Mouse (Mus musculus) CD4-positive, CD25-positive, alpha-beta regulatory T cell, adult 2 months (primary cell): ENCODE data around the gene Lrch4.

Experiments used
- DNase-seq: peaks from one replicate; pipeline ENCODE4 v3.0.0-alpha.2; 2012; ENCODE audit warnings: low read depth, low spot score

The Lrch4 gene

GRCm38 (mm10) chr5:137628498-137629305 lies at the start of gene Lrch4, which contains the start of the genes Fbxo24 and Gm20605:
TSS of gene Lrch4 (plus strand) at chr5:137629121.
TSS of gene Fbxo24 (minus strand) at chr5:137629002.
TSS of gene Gm20605 (plus strand) at chr5:137629175.
- peak; percentile 100 for DNase-seq

GRCm38 (mm10) chr5:137580246-137580645 lies 48.7 kb upstream of the Lrch4 start:
- DNase-seq = no peak

- DNase-seq = no peak
Observed at GRCm38 (mm10) chr5:137582702-137583101, 46.2 kb upstream of the Lrch4 start.

- peak; percentile 44 for DNase-seq
Observed at GRCm38 (mm10) chr5:137583670-137584169, 45.2 kb upstream of the Lrch4 start.

GRCm38 (mm10) chr5:137584976-137585375 lies 43.9 kb upstream of the Lrch4 start:
- peak; percentile 83 for DNase-seq

- DNase-seq = no peak
Observed at GRCm38 (mm10) chr5:137590507-137590906, 38.4 kb upstream of the Lrch4 start.

GRCm38 (mm10) chr5:137595921-137596320 lies 33.0 kb upstream of the Lrch4 start:
- no peak for DNase-seq

GRCm38 (mm10) chr5:137596601-137597261 lies 32.2 kb upstream of the Lrch4 start:
- peak; percentile 90 for DNase-seq

GRCm38 (mm10) chr5:137597625-137598024 lies 31.3 kb upstream of the Lrch4 start:
- no peak for DNase-seq

GRCm38 (mm10) chr5:137598100-137598826 lies 30.7 kb upstream of the Lrch4 start:
- no peak for DNase-seq

- DNase-seq = peak; percentile 30
Observed at GRCm38 (mm10) chr5:137599600-137599999, 29.3 kb upstream of the Lrch4 start.

GRCm38 (mm10) chr5:137600281-137600618 lies 28.7 kb upstream of the Lrch4 start:
- DNase-seq = no peak

GRCm38 (mm10) chr5:137600619-137601364 lies 28.1 kb upstream of the Lrch4 start, which contains the start of gene Mospd3:
TSS of gene Mospd3 (minus strand) at chr5:137601058.
- peak; percentile 97 for DNase-seq

- DNase-seq = peak; percentile 49
Observed at GRCm38 (mm10) chr5:137601365-137601729, 27.6 kb upstream of the Lrch4 start.

GRCm38 (mm10) chr5:137607860-137608653 lies 20.9 kb upstream of the Lrch4 start:
- DNase-seq = no peak

GRCm38 (mm10) chr5:137608654-137609190 lies 20.2 kb upstream of the Lrch4 start:
- DNase-seq = no peak

- no peak for DNase-seq
Observed at GRCm38 (mm10) chr5:137609292-137609691, 19.6 kb upstream of the Lrch4 start.

GRCm38 (mm10) chr5:137610056-137610455 lies 18.9 kb upstream of the Lrch4 start:
- no peak for DNase-seq

- DNase-seq = no peak
Observed at GRCm38 (mm10) chr5:137610548-137611244, 18.2 kb upstream of the Lrch4 start.

- no peak for DNase-seq
Observed at GRCm38 (mm10) chr5:137611245-137611602, 17.7 kb upstream of the Lrch4 start.
